Mouse (Mus musculus) Muller cell, postnatal 12 days (primary cell): ENCODE results near the gene Akna.

Experiments
- DNase-seq: peaks from one replicate; pipeline ENCODE4 v3.0.0-alpha.2; 2015; ENCODE audit errors: inconsistent ontology term

Gene Akna

DNA sequence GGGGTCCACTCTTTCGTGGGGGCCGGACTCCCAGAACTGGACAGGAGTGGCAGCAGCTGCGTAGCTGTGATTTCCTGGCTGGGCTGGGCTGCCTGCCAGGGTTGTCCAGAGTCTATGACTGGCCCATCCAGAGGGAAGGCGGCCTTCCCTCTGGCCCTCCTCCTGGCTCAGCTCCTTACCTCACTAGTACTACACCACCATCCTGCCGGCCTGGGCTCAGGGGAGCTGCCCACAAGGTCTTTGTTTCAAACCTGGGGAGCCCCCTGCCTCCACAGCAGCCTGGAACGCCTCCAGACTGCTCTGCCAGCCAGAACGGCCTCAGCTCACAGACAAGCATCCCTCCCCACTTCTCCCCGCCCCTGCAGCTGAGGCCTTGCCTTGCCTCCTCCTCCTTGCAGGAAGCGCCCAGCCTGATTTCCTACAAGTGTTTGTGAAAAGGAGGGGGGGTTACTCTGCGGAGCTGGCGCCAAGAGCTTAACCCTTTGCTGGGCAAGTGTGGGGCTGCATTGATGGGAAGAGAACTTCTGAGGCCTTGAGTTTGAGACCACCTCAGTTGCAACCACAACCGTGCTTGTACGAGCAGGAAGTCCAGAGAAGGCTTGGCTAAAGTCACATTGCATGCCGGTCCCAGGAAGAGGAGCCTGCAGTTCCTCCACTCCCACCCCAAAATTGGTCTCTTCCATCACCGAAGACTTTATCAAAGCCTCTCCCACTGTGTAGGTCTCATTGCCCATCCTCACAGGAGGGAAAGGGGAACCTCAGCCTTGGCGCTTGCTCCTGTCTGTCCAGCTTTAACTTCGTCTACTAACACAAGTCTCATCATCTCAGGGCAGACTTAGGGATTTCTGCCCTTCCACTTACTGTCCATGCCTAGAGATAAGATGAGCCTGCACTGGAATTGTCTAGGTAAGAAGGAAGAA is at the start of gene Akna:
Gene Akna (minus strand): TSS at position 315 of the 920 bp plus-strand sequence.
- peak; percentile 88 for DNase-seq

- peak; percentile 68 for DNase-seq
Measured at GRCm38 (mm10) chr4:63452555-63452954, 49.4 kb upstream of the Akna start.

GRCm38 (mm10) chr4:63450551-63450950 is 47.4 kb upstream of the Akna start:
- DNase-seq, result no peak

- DNase-seq, result peak; percentile 61
Measured at GRCm38 (mm10) chr4:63444362-63445066, 41.4 kb upstream of the Akna start.

DNA sequence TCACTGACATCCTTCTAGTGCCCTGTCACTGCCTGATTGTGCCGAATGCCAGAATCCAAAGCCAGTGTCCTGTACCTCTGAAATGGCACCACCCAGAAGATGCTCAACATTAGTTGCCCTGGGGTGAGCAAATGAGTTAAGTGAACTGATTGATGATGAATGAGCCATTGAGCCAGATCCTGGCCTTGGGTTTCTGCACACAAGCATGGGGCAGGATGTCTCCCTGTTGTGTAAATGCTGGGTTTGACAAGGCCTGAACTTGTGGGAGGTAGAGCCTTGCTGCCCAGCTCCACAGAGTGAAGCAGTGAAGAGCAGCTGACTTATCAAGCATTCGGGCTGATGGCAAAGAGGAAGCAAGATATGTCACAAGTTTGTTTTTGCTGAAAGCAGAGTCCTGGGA is 39.9 kb upstream of the Akna start:
- no peak for DNase-seq

GRCm38 (mm10) chr4:63441616-63442015 is 38.5 kb upstream of the Akna start:
- no peak for DNase-seq

- DNase-seq, result no peak
Measured at GRCm38 (mm10) chr4:63440262-63440661, 37.1 kb upstream of the Akna start.

DNA sequence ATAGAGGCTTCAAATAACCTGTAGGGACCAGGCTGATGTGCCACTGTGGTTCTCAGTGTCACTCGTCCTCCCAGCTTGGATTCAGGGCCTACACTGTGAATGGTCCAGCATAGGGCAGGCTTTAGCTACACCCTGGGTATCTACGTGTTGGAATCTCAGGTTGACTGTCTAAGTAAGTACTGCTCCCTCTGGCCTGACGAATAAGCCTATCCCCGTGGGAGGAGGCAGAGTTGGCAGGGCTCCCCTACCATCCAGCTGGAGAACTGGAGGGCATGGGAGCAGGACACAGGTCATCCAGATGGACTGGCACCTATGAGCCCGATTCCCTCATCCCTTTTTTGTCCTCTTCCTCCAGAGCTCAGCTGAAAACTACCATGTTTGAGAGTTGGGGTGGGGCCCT is 34.8 kb upstream of the Akna start:
- no peak for DNase-seq

GRCm38 (mm10) chr4:63437119-63437815 is 34.1 kb upstream of the Akna start:
- no peak for DNase-seq

GRCm38 (mm10) chr4:63435402-63435801 is 32.2 kb upstream of the Akna start:
- no peak for DNase-seq

- no peak for DNase-seq
Measured at GRCm38 (mm10) chr4:63431098-63431497, 27.9 kb upstream of the Akna start.

GRCm38 (mm10) chr4:63430357-63430756 is 27.2 kb upstream of the Akna start:
- no peak for DNase-seq

GRCm38 (mm10) chr4:63426308-63426707 is 23.2 kb upstream of the Akna start:
- DNase-seq, result no peak

DNA sequence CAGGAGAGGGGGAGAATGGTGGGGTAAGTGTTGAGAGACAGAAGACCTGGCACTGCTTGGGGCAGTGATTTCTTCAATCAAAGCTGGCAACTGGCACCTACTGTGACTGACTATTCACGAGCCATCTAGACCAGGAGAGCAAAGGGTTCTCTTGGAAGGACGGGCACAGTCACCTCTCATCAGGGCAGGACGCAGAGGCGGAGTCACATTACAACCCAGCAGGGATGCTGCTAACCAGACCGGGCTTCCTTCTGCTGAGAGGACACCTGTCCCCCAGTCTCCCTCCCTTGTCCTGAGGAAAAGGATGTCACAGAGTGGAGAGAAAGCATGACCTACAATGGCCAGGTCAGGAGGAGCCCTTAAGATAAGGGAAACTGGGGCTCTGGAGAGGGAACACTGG is 20.7 kb upstream of the Akna start:
- DNase-seq, result no peak

- DNase-seq, result no peak
Measured at GRCm38 (mm10) chr4:63423231-63423630, 20.1 kb upstream of the Akna start.

DNA sequence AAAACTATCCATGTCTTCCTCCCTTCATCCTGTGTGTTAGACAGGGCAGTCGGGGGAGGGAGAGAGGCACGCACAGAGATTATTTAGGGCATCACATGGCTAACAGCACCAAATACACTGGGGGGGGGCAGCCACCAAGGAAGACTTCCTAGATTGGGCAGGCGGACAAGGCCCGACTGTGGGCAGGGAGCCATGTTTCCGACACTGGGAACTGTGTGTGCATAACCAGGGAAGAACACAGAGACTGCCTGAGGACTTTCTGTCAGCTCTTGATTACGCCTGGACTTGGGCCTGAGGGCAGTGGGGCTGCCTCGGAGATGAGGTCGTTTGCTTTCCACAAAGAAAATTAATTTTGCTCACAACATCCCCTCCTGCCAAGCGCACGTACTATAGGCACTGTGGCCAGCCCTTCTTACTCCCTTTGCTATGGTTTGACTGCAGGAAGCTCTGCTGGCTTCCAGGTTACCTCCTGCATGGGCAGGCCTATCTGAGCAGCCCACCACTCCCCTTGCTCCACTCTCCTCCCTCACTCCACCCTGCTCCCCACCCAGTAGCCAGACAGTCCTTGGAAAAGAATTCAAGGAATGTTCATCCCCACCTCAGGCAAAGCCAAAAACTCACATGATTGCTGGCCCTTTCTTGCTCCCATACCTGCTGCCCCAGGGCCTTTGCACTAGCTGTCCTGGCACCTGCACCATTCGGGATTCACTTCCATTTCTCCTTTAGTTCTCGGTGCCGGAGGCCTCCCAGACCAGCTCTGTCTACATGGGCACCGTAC is 17.2 kb upstream of the Akna start:
- peak; percentile 43 for DNase-seq

DNA sequence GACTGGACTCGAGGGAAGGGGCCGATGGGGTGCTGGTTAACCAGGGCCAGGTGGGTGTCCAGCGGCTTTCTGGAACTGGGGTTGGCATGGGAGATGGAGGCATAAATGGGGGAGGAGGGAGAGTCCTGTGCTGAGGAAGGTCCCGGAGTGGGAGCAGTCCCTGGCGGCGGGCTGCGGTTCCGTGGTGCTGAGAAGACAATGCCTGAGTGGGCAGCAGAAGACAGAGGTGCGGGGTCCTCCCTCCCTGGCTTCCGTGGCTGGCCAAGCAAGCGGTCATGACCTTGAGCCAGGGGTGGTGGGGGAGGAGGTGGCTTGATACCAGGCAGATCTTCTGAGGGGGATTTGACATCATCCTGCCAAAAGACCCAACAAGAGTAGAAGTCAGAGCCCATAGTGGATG is 15.1 kb upstream of the Akna start:
- DNase-seq, result no peak

DNA sequence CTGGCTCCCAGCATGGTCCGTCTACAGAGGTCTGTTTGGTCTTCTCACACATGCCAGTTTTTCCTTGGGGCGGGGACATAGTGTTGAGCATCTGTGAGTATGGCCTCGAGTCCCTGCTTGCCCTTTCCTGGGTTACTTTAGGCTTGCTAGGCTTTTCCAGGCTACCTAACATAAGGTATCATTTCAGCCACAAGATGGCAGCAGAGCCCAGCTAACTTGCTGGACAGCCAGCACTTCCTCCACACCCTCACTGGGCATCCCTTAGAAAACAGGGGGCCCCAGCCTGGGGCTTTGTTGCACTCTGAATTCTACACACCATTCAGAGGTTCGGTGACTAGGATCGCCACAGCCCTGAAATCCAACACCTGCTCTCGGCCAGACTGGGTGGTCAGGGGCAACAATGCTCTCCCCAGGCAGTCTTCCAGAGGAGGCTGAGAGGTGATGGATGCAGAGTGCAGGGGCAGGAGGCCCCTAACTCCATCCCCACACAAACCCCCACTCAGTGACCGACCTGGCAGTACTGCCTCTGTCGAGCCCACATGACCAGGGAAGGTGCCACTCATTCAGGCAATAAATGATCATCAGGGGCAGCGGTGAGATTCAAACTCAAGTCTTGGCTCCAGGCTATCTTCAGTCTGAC is 14.3 kb upstream of the Akna start:
- peak; percentile 67 for DNase-seq

- DNase-seq, result no peak
Measured at GRCm38 (mm10) chr4:63414951-63415350, 11.8 kb upstream of the Akna start.

- DNase-seq, result no peak
Measured at GRCm38 (mm10) chr4:63411222-63411621, 8.1 kb upstream of the Akna start.

- DNase-seq, result peak; percentile 96
Measured at GRCm38 (mm10) chr4:63410583-63410934, 7.4 kb upstream of the Akna start.
